Mouse (Mus musculus): ENCODE measurements around the gene Spns2. TPM values are rescaled to one million over a fixed set of nuclear protein-coding genes. Genes with fewer than 3 reads are reported as not detected.
A peak's percentile ranks its signal among the peaks of the same experiment; 100 is the strongest.
"Not testable (repeated sequence)": the region's sequence is repeated elsewhere in the genome, so short reads cannot be mapped to it uniquely, and the experiment has no call there.

The Spns2 gene
- polyA plus RNA-seq, 1 experiment = 65.1 TPM

DNA sequence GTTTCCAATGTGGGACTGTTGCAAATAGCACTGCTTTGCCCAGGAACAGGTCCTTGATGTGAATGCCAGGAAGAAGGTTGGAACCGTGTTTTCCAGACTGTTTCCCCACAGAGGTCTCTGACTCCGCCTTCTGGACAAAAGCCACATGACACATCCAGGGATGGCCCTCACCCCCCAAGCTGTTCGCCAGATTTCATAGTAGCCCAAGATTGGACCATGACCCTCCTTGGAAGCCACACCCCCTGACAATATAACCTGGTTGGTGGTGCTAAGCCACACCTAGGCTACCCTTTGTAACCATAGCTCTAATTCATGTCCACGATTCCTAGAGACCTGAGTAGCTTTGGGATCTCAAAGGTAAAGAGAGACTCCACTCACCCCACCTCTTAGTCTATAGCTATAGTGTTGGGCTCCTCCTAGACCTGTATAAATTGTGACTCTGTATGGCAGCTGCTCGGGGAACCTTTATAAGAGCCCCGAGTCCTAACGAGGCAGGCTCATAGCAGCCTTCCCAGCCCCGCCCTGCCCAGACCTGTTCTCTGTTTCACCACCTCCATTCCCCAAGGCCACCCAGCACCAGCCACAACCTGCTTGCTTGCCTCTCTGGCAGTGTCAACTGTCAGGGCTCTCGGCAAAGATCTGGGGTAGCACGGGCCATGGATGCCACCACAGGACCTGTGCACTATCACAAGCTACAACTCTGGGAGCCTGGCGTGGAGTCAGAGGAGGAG, 54.6 kb downstream of the Spns2 start, which contains the start of gene Ggt6:
Gene Ggt6 (plus strand): TSS at position 564 of the 731 bp plus-strand sequence.
- Histone ChIP-seq H3K4me1 (peaks cover 23% of the 10 kb centered on the region), H3K4me3 (replicated peaks) (no peak within 1 kb of the TSS), H3K27me3 (replicated peaks) (peaks cover 20% of the 10 kb centered on the region), H3K36me3 (replicated peaks; ENCODE audit: low read length) (no peaks in the 10 kb centered on the region), H3K9me3 (no peaks in the 10 kb centered on the region)
- TF ChIP-seq FLI1 (IDR thresholded peaks at IDR 0.05; ENCODE audit: low read length) (no peak), GATA1 (IDR thresholded peaks at IDR 0.05; ENCODE audit: borderline replicate concordance, low read length) (no peak)

DNA sequence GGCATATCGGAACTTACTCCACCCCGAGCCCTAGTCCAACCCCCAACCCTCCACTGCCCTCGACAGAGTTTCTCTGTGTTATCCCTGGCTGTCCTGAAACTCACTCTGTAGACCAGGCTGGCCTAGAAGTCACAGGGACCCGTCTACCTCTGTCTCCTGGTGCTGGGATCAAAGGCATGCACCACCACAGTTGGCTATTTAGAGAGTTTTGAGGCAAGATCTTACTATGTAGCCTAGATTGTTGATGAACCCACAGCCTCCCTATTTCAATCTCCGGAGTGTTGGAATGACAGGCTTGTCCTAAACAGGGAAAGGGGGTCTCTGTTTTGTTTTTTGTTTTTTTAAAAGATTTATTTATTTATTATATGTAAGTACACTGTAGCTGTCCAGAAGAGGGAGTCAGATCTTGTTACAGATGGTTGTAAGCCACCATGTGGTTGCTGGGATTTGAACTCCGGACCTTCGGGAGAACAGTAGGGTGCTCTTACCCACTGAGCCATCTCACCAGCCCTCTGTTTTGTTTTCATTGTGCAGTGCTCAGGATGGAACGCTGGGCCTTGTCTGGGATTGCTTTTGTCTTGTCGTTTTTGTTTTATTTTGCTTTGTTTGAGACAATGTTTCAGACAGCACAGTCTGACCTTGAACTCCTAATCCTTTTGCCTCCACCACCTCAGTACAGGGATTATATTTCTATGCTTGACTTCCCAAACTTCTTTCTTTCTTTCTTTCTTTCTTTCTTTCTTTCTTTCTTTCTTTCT, 59.2 kb downstream of the Spns2 start:
- not testable (repeated sequence) for H3K36me3 ChIP-seq (replicated peaks; ENCODE audit: low read length); H3K9me3 ChIP-seq; H3K4me3 ChIP-seq (replicated peaks); H3K27me3 ChIP-seq (replicated peaks)
- peaks cover 17% of the 10 kb centered on the region for H3K4me1 ChIP-seq

- Histone ChIP-seq H3K9me3 (peaks cover 4% of the 10 kb centered on the region), H3K27me3 (replicated peaks) (peaks cover 8% of the 10 kb centered on the region), H3K36me3 (replicated peaks; ENCODE audit: low read length) (no peaks in the 10 kb centered on the region), H3K4me1 (peaks cover 15% of the 10 kb centered on the region), H3K4me3 (replicated peaks) (peak overlapping the region; percentile 90)
- no peak for TF ChIP-seq FLI1 (IDR thresholded peaks at IDR 0.05; ENCODE audit: low read length)
- no peak for TF ChIP-seq GATA1 (IDR thresholded peaks at IDR 0.05; ENCODE audit: borderline replicate concordance, low read length)
Measured at GRCm38 (mm10) chr11:72429288-72429690, 60.4 kb downstream of the Spns2 start.

DNA sequence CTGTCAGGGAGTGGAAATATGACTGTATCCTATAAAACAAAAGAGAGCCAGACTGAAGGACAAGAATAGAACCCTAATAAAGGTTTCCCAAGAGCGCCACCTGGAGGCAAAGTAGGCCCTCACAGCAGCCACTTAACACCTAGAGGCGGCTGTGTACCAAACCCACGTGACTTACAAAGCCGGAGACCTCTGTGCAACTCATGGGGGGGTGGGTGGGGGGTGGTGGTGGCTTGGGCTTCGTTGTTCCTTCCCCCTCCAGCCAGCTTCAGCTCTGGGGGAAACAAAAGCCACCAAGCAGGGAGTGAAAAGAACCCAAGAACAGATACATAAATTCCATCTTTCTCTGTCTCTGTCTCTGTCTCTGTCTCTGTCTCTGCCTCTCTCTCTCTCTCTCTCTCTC, 61.0 kb downstream of the Spns2 start:
- Histone ChIP-seq H3K4me1 (peaks cover 15% of the 10 kb centered on the region), H3K9me3 (peaks cover 9% of the 10 kb centered on the region), H3K4me3 (replicated peaks) (peak overlapping the region; percentile 80), H3K36me3 (replicated peaks; ENCODE audit: low read length) (no peaks in the 10 kb centered on the region), H3K27me3 (replicated peaks) (peaks cover 13% of the 10 kb centered on the region)
- TF ChIP-seq FLI1 (IDR thresholded peaks at IDR 0.05; ENCODE audit: low read length) (no peak), GATA1 (IDR thresholded peaks at IDR 0.05; ENCODE audit: borderline replicate concordance, low read length) (no peak)

DNA sequence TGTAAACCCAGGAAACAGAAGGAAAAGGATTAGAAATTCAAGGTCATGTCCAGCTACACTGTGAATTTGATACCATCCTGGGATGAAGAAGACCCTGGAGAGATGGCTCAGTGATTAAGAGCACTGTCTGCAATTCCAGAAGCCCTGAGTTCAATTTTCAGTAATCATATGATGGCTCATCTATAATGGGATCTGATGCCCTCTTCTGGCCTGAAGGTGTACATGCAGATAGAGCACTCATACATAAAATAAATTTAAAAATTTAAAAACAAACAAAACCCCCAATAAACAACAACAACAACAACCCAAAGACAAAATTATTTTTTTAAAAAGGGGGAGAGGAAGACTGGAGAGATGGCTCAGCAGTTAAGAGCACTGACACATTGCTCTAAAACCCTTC, 62.8 kb downstream of the Spns2 start:
- TF ChIP-seq FLI1 (IDR thresholded peaks at IDR 0.05; ENCODE audit: low read length) (no peak), GATA1 (IDR thresholded peaks at IDR 0.05; ENCODE audit: borderline replicate concordance, low read length) (no peak)
- Histone ChIP-seq H3K4me1 (peaks cover 15% of the 10 kb centered on the region), H3K27me3 (replicated peaks) (peaks cover 14% of the 10 kb centered on the region), H3K4me3 (replicated peaks) (no peak overlapping the region), H3K36me3 (replicated peaks; ENCODE audit: low read length) (no peaks in the 10 kb centered on the region), H3K9me3 (peaks cover 9% of the 10 kb centered on the region)

DNA sequence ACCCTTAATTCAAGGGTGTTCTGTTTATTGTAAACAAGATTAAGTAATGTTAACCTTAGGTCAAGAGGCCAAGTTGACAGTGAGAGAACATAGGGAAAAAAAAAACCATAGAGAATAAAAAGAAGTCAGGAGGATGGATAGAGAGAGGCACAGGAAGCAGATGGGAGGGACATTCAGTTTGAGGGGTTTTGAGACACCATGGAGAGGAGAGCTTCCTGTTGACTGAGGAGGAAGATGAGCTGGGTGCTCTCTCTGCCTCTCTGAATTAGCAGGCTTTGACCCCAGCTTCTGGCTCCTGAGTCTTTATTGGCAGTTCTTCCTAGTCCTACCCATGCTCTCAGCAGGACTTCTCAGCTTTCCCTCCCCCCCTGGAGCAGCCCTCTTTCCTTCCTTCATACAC, 64.5 kb downstream of the Spns2 start:
- TF ChIP-seq GATA1 (IDR thresholded peaks at IDR 0.05; ENCODE audit: borderline replicate concordance, low read length) (no peak), FLI1 (IDR thresholded peaks at IDR 0.05; ENCODE audit: low read length) (no peak)
- no peak overlapping the region for H3K4me3 ChIP-seq (replicated peaks)
- peaks cover 13% of the 10 kb centered on the region for H3K27me3 ChIP-seq (replicated peaks)
- no peaks in the 10 kb centered on the region for H3K36me3 ChIP-seq (replicated peaks; ENCODE audit: low read length)
- peaks cover 19% of the 10 kb centered on the region for H3K4me1 ChIP-seq
- H3K9me3 ChIP-seq = peaks cover 9% of the 10 kb centered on the region

DNA sequence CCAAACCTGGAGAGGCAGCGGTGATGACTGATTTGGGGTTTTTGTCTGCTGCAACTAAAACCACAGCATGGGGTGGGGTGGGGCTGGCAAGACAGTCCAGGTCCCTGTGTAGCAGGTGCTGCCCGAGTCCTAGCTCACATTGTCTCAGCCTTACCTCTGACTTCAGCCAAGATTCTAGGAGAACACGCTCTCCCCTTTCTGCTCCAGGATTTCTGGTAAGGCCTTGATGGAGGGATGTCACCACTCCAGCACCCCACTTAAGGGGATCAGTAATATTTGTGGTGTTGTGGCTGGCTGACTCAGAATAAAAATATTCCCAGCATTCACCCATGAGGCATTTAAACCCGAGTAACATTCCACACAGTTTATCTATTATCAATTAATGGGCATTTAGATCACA, 66.0 kb downstream of the Spns2 start:
- H3K9me3 ChIP-seq = peaks cover 9% of the 10 kb centered on the region
- H3K27me3 ChIP-seq (replicated peaks) = peaks cover 19% of the 10 kb centered on the region
- peaks cover 12% of the 10 kb centered on the region for H3K4me1 ChIP-seq
- TF ChIP-seq FLI1 (IDR thresholded peaks at IDR 0.05; ENCODE audit: low read length) = no peak
- no peak for TF ChIP-seq GATA1 (IDR thresholded peaks at IDR 0.05; ENCODE audit: borderline replicate concordance, low read length)
- no peak overlapping the region for H3K4me3 ChIP-seq (replicated peaks)
- no peaks in the 10 kb centered on the region for H3K36me3 ChIP-seq (replicated peaks; ENCODE audit: low read length)

DNA sequence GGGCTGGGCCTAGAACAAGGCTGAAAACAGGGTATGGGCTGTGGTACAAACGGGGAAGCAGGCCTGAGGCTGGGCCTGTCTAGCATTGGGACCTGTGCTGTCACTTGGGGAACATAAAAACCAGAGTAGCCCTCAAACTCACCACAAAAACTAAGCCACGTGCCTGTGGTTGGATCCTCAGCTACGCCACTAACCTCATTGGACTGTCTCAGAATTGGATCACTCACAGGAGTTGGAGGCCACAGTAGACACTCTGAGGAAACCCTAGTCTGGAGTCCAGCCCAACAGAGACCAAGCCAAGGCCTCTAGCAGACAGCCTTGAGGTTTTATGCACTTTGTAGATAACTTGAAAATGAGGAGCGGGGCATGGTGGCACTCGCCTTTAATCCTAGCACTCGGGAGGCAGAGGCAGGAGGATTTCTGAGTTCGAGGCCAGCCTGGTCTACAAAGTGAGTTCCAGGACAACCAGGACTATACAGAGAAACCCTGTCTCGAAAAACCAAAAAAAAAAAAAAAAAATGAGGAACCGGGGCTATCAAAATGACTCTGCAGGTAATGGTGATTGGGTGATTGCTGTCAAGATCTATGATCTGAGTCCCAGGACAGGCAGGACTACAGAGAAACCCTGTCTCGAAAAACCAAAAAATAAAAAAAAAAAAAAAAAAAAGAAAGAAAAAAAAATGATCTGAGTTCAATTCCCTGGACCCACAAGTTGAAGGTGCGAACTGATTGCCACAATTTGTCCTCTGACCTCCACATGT, 68.0 kb downstream of the Spns2 start:
- Histone ChIP-seq H3K4me1 (peaks cover 20% of the 10 kb centered on the region), H3K4me3 (replicated peaks) (no peak overlapping the region), H3K27me3 (replicated peaks) (peaks cover 38% of the 10 kb centered on the region), H3K9me3 (peaks cover 9% of the 10 kb centered on the region), H3K36me3 (replicated peaks; ENCODE audit: low read length) (no peaks in the 10 kb centered on the region)
- no peak for TF ChIP-seq FLI1 (IDR thresholded peaks at IDR 0.05; ENCODE audit: low read length)
- TF ChIP-seq GATA1 (IDR thresholded peaks at IDR 0.05; ENCODE audit: borderline replicate concordance, low read length) = no peak

DNA sequence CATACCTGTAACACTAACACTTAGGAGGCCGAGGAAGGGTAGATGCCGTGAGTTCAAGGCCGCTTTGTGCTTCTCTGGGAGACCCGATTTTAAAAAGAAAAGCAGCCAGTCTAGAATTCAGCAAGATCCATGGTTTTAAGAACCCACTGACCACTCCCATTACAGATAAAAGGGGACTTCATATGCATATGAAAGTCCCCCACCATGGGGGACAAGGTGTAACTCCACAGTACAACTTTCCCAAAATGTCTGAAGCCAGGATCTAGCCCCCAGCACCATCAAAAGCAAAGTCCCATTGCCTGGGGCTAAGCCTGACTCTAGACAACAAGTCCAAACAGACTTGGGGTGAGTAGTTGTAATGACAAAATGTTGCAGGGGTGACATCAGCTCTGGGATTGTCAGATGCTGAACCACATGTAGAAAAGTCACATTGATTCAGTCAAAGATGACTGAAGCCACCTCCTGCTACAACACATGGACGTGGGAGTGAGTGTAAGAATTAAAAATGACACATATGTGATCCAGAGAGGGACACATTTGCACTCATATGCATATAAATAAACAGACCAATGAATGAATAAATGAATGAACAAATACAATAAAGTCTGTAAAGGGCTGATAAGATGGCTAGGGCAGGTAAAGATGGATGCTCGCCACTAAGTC, 69.1 kb downstream of the Spns2 start:
- H3K27me3 ChIP-seq (replicated peaks) = peaks cover 46% of the 10 kb centered on the region
- peaks cover 25% of the 10 kb centered on the region for H3K4me1 ChIP-seq
- no peak overlapping the region for H3K4me3 ChIP-seq (replicated peaks)
- no peak for TF ChIP-seq GATA1 (IDR thresholded peaks at IDR 0.05; ENCODE audit: borderline replicate concordance, low read length)
- no peak for TF ChIP-seq FLI1 (IDR thresholded peaks at IDR 0.05; ENCODE audit: low read length)
- H3K36me3 ChIP-seq (replicated peaks; ENCODE audit: low read length) = no peaks in the 10 kb centered on the region
- peaks cover 9% of the 10 kb centered on the region for H3K9me3 ChIP-seq
